Mouse (Mus musculus) bone marrow macrophage, adult 2 months (primary cell): Measurements from ENCODE around the gene Bod1l.

Source experiments
- CTCF ChIP-seq: IDR thresholded peaks from 2 replicates; pipeline ENCODE4 v1.5.1; 2012; ENCODE audit warnings: low read depth, mild to moderate bottlenecking, low read length, moderate library complexity
- POLR2A ChIP-seq: IDR thresholded peaks from 2 replicates; pipeline ENCODE4 v1.6.1; 2012; ENCODE audit warnings: mild to moderate bottlenecking, low read depth, low read length, borderline replicate concordance

DNA sequence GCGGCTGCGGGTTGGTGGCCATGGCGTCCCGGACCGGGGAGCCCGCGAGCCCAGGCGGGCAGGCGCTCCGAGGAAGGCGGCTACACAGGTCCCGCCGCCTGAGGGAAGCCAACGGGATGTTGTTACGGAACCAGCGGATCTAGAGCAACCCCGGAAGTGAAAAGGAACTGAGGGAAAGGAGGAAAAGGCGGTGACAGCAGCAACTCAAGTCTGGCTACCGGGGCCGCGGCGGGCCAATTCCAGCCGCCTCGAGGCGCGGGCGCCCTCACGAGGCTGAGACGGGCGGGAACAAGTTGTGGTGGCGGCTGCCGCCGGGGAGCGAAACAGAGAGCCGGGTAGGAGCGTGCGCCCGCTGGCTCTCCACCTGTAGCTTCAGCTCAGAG lies at the start of gene Bod1l:
- TF ChIP-seq POLR2A: no peak
- TF ChIP-seq CTCF: no peak
